ENCODE assay signal across 9 mouse cellular contexts in genomic region chr12:98212457-98213175, GRCm38 (mm10). TPM values are rescaled to one million over a fixed set of nuclear protein-coding genes. Genes with fewer than 3 reads are reported as not detected.
DNase-seq lines count a peak whose midpoint lies in the region; ATAC-seq and TF ChIP-seq lines count a peak whose summit lies in the region.
"Had no signal": no experiment of that assay in that cellular context is flagged by ENCODE, and none has a peak within 500 bp of the region (broad histone marks: within the 10 kb centered on the region; RNA-seq: fewer than 3 reads in every experiment).

No protein-coding gene starts in this region.

- H3K27me3 ChIP-seq in midbrain, postnatal 0 days (ENCODE audit: insufficient read depth, low read length) = no peaks in the 10 kb centered on the region
- H3K27me3 ChIP-seq: limb, embryonic 12.5 days had no signal

- 92% methylated on average over 13 of the region's 13 CpGs for WGBS in midbrain, postnatal 0 days

- peak; percentile 45; the same call in 1 of the 2 replicates for ATAC-seq in midbrain, postnatal 0 days (ENCODE audit: low FRiP score)

- peaks cover 5% of the 10 kb centered on the region; the same call in 1 of the 2 replicates for H3K36me3 ChIP-seq in midbrain, postnatal 0 days (ENCODE audit: insufficient read depth, low read length)

- no peaks in the 10 kb centered on the region for H3K9me3 ChIP-seq in midbrain, postnatal 0 days (ENCODE audit: low read length)
- H3K9me3 ChIP-seq: limb, embryonic 12.5 days had no signal

- peak; percentile 83 for TF ChIP-seq CTCF in midbrain, postnatal 0 days (IDR thresholded peaks at IDR 0.05)

- H3K4me2 ChIP-seq in midbrain, postnatal 0 days (ENCODE audit: low read depth, low read length, poor library complexity, severe bottlenecking) = no peak overlapping the region
- H3K4me2 ChIP-seq: limb, embryonic 12.5 days had no signal

- no peak overlapping the region for H3K27ac ChIP-seq in midbrain, postnatal 0 days (ENCODE audit: low read depth, low read length)
- H3K27ac ChIP-seq: limb, embryonic 12.5 days had no signal

- H3K4me3 ChIP-seq in midbrain, postnatal 0 days (ENCODE audit: low read depth, low read length) = no peak overlapping the region
- H3K4me3 ChIP-seq: limb, embryonic 12.5 days had no signal

- H3K4me1 ChIP-seq in midbrain, postnatal 0 days (ENCODE audit: insufficient read depth, low read length) = no peaks in the 10 kb centered on the region

- DNase-seq in gastrocnemius, adult 18-20 months (ENCODE audit: low spot score) = peak; percentile 9
- DNase-seq in gastrocnemius, adult 8-10 months (ENCODE audit: low spot score in 2 of 2) = no peak
- peak; percentile 47 to 50 for DNase-seq in B cell, adult 2 months
- peak; percentile 34 for DNase-seq in c-Kit-positive CD71-negative TER-119-negative erythroid progenitor cells, embryonic 14.5 days (ENCODE audit: low read depth)
- peak; percentile 57 for DNase-seq in forelimb bud, embryonic 11.5 days (ENCODE audit: low read depth, low spot score)
- DNase-seq in kidney, postnatal 4 days = peak; percentile 28 to 33
- peak; percentile 73 for DNase-seq in midbrain, postnatal 0 days (ENCODE audit: low spot score)
- no peak for DNase-seq in urinary bladder, adult 18-20 months (ENCODE audit: low spot score in 2 of 2)

- no peak overlapping the region for H3K9ac ChIP-seq in midbrain, postnatal 0 days (replicated peaks; ENCODE audit: low read length, poor library complexity, severe bottlenecking)
- H3K9ac ChIP-seq: limb, embryonic 12.5 days had no signal

RNA-seq across cellular contexts. Expression of gene Galc, which starts 46.6 kb away (rescaled TPM):
- 1 to 10 TPM; 5.3 to 5.5 TPM for total RNA-seq in gastrocnemius, adult 18-20 months (2021)
- total RNA-seq in gastrocnemius, adult 8-10 months (2022) = 1 to 10 TPM; 4.7 to 5.5 (median 5.0) TPM
- 11.1 and 18.1 TPM in 2 replicates for total RNA-seq in midbrain, postnatal 0 days (2014; rRNA removed)
- polyA plus RNA-seq in midbrain, postnatal 0 days (2015; fragmentation: Nextera tagmentation; extraction: Ambion mirVana) = 10.7 and 11.7 TPM in 2 replicates

RNA-seq across cellular contexts. Expression of gene Gpr65, which starts 55.8 kb away (rescaled TPM):
- under 1 TPM in 1 of 2 experiments, not detected in 1; 0.14 TPM for total RNA-seq in gastrocnemius, adult 18-20 months (2021)
- total RNA-seq in gastrocnemius, adult 8-10 months (2022) = under 1 TPM in 1 of 4 experiments, not detected in 3; 0.15 TPM
- total RNA-seq in midbrain, postnatal 0 days (2014; rRNA removed) = 0.66 and 1.3 TPM in 2 replicates
- 0.16 and 0.28 TPM in 2 replicates for polyA plus RNA-seq in midbrain, postnatal 0 days (2015; fragmentation: Nextera tagmentation; extraction: Ambion mirVana)

Comparison
In these comparisons a context has a peak if more than half of its experiments do, and no peak if none do; other contexts are left out.
1. DNase-seq: peak in gastrocnemius, adult 18-20 months (single experiment), B cell, adult 2 months (2 of 2), c-Kit-positive CD71-negative TER-119-negative erythroid progenitor cells, embryonic 14.5 days (single experiment), forelimb bud, embryonic 11.5 days (single experiment), kidney, postnatal 4 days (2 of 2) and midbrain, postnatal 0 days (single experiment); none in gastrocnemius, adult 8-10 months (0 of 2) and urinary bladder, adult 18-20 months (0 of 2).